Mouse (Mus musculus): ENCODE data around the gene Cpsf6.

Gene Cpsf6

DNA sequence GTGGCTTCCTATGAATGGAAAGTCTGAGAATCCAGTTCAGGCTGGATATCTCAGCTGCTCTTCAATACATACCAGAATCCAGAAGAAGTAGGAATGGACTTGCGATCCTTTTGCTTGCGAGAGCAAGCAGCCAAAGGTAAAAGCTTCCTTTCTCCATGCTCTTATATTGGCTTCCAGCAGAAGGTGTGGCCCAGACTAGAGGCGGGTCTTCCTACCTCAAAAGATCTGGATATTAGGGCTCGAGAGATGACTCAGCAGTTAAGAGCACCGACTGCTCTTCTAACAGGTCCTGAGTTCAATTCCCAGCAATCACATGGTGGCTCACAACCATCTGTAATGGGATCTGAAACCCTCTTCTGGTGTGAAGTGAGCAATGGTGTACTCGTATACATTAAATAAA lies at the start of gene Cpsf6:
Gene Cpsf6, minus strand, starts transcription at position 108 of the 400 bp plus-strand sequence.
- DNase-seq: no peak

DNA sequence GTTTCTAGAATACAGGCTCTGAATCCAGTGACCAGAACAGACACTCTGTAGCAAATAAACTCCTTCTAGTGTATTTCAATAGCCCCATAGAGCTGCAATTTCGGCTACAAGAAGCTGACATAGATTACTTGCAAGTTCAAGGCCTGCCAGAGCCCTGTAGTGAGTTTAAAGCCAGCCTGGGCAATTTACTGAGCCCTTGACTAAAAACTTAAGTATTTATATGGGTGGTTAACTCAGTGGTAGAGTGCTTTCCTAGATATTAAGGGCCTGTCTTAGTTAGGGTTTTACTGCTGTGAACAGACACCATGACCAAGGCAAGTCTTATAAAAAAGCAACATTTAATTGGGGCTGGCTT lies 46.8 kb upstream of the Cpsf6 start:
- no peak for DNase-seq

- no peak for DNase-seq
These were observed 46.2 kb upstream of the Cpsf6 start for GRCm38 (mm10) chr10:117425907-117426614.

- no peak for DNase-seq
These were observed 45.2 kb upstream of the Cpsf6 start for GRCm38 (mm10) chr10:117425013-117425412.

DNA sequence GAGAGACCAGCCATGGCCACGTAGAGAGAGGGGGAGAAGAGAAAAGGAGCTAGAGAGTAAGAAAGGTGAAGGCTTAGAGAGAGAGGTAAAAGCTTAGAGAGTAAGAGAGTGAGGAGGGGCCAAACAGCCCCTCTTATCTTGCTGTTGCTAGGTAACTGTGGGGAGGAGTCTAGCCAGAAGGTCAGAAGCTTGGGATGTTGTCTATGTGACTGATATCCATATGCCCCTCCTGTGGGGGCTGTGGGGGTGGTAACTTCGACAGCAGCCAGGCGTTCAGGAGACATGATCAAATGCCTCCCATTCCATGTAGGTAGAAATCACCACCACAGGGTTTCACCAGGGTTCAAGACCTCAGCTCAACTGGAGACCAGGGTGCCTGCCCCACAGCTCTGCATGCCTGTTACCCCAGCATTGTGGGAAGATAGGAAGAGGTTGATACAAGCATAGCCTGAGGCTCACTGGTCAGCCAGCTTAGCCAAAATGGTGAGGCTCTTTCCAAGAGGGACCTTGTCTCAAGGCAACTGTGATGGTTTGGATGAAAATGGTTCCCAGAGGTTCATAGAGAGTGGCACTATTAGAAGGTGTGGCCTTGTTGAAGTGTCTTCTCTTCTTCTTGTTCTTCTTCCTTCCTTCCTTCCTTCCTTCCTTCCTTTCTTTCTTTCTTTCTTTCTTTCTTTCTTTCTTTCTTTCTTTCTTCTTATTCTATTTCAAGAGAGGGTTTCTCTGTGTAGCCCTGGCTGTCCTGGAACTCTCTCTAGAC lies 44.5 kb upstream of the Cpsf6 start:
- DNase-seq: no peak

DNA sequence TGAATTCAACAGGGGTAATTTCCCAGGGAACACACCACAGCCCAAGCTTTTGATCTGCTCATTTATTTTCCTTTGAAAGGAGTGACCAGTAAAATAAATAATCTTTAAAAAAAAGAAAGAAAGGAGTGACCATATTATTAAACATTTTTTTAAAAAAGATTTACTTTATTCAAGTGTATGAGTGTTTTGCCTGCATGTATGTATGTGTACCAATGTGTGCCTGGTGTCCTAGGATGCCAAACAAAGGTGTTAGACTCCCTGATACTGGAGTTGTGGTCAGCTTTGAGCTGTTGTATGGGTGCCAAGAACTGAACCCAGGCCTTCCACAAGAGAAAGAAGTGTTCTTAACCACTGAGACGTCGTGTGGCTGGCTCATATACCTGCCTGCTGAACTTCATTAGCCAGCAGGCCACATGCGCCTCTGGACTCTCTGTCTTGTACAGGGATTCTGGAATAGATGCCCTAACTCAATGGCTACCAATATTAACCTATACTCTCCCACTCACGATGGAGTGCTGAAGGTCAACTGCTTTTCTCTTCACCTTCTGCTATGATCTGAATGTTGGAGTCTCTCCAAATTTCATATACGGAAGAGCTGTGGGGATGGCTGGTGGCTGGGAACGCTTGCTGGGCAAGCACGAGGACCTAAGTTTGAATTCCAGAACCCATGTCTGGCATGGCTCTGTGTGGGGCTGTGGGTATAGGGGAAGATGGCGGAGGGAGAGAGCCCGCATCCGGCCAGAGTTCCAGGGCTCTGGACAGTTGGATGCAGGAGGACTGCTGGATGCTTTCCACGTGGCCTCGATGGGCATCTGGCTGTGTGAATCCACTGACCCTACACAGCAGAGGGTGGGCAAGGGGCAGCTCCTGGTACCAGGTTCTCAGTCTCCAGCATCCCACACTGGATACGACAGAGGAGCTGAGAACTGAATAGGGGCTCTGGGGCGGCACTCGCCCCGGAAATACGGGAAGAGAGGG lies 43.5 kb upstream of the Cpsf6 start:
- no peak for DNase-seq

GRCm38 (mm10) chr10:117422174-117422808 lies 42.5 kb upstream of the Cpsf6 start:
- DNase-seq: no peak

DNA sequence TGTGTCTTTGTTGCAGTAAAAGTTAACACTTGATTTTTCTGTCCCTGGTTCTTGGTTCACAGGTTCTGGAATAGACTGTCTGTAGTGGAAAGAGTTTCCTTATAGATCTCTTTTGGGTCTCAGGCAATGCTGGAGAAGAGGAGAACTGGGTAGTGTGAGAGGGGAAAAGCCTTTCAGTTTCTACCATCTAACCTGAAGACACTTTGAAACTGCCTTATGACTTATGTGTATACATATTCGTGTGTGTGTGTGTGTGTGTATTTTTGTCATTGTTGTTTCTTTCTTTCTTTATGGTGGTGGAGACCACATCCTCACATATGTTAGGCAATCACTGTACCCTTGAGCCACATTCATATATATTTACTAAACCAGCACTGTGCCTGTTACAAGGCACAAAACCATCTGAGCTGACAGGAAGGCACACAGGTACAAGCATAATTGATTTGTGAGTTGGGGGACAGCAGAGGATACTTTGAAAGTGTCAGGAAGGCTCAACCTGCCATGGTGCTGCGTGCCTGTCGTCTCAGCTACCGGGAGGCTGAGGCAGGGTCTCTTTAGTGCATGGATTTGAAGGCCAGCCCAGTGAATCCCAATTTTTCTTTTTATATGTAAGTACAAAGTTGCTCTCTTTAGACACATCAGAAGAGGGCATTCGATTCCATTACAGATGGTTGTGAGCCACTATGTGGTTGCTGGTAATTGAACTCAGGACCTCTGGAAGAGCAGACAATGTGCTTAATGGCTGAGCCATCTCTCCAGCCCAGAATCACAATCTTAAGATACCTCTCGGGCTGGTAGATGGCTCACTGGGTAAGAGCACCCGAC lies 41.7 kb upstream of the Cpsf6 start:
- no peak for DNase-seq

DNA sequence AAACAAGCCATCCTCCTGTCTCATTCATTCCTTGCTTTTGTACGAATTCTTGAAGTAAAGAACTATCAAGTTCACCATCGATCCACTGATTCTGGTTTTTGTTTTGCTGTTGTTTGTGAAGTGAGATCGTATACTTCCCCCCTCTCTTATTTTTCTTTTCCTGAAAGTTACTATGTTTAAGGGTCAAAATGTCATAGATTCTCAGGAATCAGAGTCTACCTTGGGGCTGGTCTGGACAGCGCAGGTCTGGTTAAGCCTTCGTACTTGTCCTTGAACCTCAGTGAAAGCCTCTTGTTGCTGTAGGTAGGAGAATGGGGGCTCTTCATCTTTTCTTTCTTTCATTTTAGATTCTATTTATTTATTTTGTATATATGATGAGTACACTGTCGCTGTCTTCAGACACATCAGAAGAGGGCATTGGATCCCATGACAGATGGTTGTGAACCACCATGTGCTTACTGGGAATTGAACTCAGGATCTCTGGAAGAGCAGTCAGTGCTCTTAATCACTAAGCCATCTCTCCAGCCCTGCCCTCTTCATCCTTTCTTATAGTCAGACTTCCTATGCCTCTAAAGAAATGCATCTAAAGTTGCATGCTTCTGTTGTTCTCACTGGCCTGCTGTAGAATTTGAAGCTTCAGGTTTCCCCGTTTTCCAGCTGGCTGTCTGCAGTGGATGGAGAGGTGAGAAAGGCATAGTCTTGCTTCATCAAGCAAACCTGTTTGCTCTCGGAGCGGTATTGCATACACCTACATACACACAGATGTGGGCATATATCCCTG lies 40.9 kb upstream of the Cpsf6 start:
- DNase-seq: no peak

DNA sequence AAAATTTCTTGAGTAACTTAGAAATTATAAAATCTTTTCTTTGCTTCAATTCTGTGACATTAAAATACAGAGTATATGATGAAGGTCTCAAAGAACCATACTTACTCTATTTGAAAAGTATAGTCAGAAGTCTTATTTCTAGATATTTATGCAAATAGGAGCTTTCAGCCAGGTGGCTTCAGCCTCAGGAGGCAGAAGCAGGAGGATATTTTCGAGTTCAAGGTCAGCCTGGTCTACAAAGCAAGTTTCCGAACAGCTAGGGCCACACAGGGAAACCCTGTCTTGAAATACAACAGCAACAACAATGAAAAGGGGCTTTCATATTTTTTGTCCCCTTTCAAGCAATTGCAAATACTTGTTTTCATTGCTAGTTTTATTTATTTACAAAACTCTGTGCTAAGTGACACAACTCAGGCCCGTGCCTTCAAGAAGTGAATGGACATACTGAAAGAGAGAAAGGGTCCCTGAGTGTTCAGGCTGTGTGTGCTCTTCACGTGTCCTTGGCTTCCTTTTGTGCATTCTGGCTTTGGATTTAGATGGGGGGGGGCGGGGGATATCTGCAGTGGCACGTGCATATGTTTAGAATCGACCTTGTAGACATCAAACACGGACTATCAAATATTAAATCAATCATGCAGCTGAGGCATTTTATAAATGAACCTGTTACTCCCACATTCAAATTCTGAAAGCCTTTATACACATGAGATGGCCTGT lies 39.9 kb upstream of the Cpsf6 start:
- no peak for DNase-seq

GRCm38 (mm10) chr10:117418668-117419237 lies 38.9 kb upstream of the Cpsf6 start:
- DNase-seq: no peak

GRCm38 (mm10) chr10:117417772-117418667 lies 38.2 kb upstream of the Cpsf6 start:
- no peak for DNase-seq

DNA sequence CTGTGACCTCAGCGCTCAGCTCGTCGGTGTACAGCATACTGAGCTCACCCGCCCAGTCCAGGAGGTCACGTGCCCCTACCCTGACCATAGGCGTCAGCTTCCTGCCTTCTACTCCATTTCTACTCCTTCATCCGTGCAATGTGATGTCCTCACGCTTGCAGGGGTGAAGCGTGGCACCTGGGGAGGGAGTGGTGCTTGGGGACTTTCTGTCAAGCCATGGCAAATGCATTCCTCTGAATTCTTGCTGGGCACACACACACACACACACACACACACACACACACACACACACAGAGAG lies 37.6 kb upstream of the Cpsf6 start:
- no peak for DNase-seq

- DNase-seq: no peak
These were observed 37.0 kb upstream of the Cpsf6 start for GRCm38 (mm10) chr10:117416636-117417469.

GRCm38 (mm10) chr10:117416095-117416494 lies 36.3 kb upstream of the Cpsf6 start:
- DNase-seq: no peak

- DNase-seq: no peak
These were observed 35.7 kb upstream of the Cpsf6 start for GRCm38 (mm10) chr10:117415364-117416057.

DNA sequence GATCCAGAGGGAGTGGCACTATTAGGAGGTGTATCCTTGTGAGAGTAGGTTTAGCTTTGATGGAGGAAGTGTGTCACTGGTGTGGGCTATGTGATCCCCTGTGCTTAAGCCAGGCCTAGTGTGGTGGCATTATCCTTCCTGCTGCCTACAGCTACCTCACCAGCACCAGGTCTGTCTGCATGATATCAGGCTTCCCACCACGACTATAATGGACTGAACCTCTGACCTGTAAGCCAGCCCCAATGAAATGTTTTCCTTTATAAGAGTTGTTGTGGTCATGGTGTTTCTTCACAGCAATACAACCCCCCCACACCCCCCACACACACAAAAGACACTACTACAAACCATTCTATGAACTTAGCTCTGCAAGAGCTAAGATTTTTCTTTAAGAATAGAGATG lies 34.9 kb upstream of the Cpsf6 start:
- no peak for DNase-seq

Data from cerebellum, adult 11 months (tissue).